In the genomic region with DNA sequence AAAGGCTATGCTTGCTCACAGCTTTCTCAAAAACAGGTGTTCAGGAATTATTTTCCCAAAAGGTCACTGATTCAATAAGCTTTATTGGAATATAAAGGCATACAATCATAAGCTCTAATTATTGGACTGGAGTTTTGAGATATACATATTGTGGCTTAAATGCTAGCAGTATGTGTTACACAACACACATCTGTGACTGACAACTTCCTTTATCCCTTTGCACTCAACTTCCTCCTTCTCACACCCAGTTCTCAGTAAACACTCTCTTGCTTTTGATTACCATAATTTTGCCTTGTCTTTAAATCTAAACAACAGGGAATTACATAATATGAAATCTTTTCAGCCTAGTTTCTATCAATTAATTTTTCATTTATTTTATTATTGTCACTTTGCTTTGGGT, we compare ENCODE assay signal across 20 mouse cellular contexts.
"Had no signal": no experiment of that assay in that cellular context is flagged by ENCODE, and none has a peak within 500 bp of the region (broad histone marks: within the 10 kb centered on the region; RNA-seq: fewer than 3 reads in every experiment).

No protein-coding gene starts in this region.

- H3K27ac ChIP-seq: kidney, postnatal 0 days; layer of hippocampus, adult 2 months; limb, embryonic 12.5 days; limb, embryonic 15.5 days; liver, embryonic 14.5 days; midbrain, embryonic 12.5 days; midbrain, embryonic 15.5 days; neural tube, embryonic 13.5 days; stomach, postnatal 0 days had no signal

- H3K27me3 ChIP-seq: limb, embryonic 12.5 days; limb, embryonic 15.5 days; midbrain, embryonic 12.5 days; midbrain, embryonic 15.5 days; neural tube, embryonic 13.5 days had no signal

- DNase-seq: kidney, adult 2 months; kidney, postnatal 25 days; left cerebral cortex, postnatal 4 days; lung, adult 18-20 months; retina, postnatal 1 day; right cerebral cortex, postnatal 25 days; thymus, adult 2 months; thymus, postnatal 14 days; thymus, postnatal 4 days had no signal

- H3K36me3 ChIP-seq: limb, embryonic 12.5 days; limb, embryonic 15.5 days; midbrain, embryonic 12.5 days; midbrain, embryonic 15.5 days; neural tube, embryonic 13.5 days had no signal

- H3K9ac ChIP-seq: limb, embryonic 12.5 days; limb, embryonic 15.5 days; liver, embryonic 14.5 days; midbrain, embryonic 12.5 days; midbrain, embryonic 15.5 days; neural tube, embryonic 13.5 days had no signal

- H3K4me3 ChIP-seq: layer of hippocampus, adult 2 months; limb, embryonic 12.5 days; limb, embryonic 15.5 days; midbrain, embryonic 12.5 days; midbrain, embryonic 15.5 days; myocyte; neural tube, embryonic 13.5 days had no signal

- ATAC-seq: intestine, postnatal 0 days; midbrain, embryonic 15.5 days had no signal

- H3K4me1 ChIP-seq: limb, embryonic 12.5 days; midbrain, embryonic 12.5 days; midbrain, embryonic 15.5 days; neural tube, embryonic 13.5 days had no signal

- H3K4me2 ChIP-seq: limb, embryonic 12.5 days; limb, embryonic 15.5 days; midbrain, embryonic 12.5 days; midbrain, embryonic 15.5 days; neural tube, embryonic 13.5 days had no signal

- H3K9me3 ChIP-seq: limb, embryonic 12.5 days; limb, embryonic 15.5 days; midbrain, embryonic 12.5 days; midbrain, embryonic 15.5 days; neural tube, embryonic 13.5 days had no signal
